ENCODE assay signal across 10 mouse cellular contexts in the genomic region with DNA sequence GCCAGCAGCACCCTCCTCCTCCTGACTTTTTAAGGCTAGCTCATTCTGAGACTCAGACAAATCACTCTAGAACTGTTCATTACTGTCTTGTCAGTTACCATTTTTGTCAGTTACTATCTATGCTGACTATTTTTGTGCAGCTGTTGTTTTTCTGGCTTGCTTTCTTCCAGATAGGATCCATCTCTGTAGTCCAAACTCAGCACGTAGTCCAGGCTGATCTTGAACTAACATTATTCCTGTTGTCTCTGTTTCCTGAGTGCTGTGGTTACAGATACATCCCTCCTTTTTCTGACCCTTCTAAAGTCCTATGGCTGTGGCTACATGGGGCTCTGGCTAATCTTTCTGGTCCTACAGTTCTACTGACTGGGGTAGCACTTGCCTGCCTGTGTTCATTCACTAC. TPM values are rescaled to one million over a fixed set of nuclear protein-coding genes. Genes with fewer than 3 reads are reported as not detected.
DNase-seq lines count a peak whose midpoint lies in the region; ATAC-seq and TF ChIP-seq lines count a peak whose summit lies in the region.
"Had no signal": no experiment of that assay in that cellular context is flagged by ENCODE, and none has a peak within 500 bp of the region (broad histone marks: within the 10 kb centered on the region; RNA-seq: fewer than 3 reads in every experiment).

No protein-coding gene starts in this region.

- H3K9me3 ChIP-seq in limb, embryonic 10.5 days (replicated peaks): peaks cover 6% of the 10 kb centered on the region
- no peaks in the 10 kb centered on the region for H3K9me3 ChIP-seq in neural tube, embryonic 14.5 days (ENCODE audit: control insufficient read depth, low read length)

- H3K27me3 ChIP-seq in liver, adult 2 months (ENCODE audit: control insufficient read depth, insufficient read depth, low read length): peaks cover 7% of the 10 kb centered on the region
- H3K27me3 ChIP-seq in limb, embryonic 10.5 days (ENCODE audit: low read depth, poor library complexity, severe bottlenecking): peaks cover 39% of the 10 kb centered on the region
- peaks cover 12% of the 10 kb centered on the region for H3K27me3 ChIP-seq in neural tube, embryonic 14.5 days (ENCODE audit: control insufficient read depth, insufficient read depth, low read length)

- H3K79me2 ChIP-seq in liver, adult 2 months (ENCODE audit: control insufficient read depth, insufficient read depth, low read length): peaks cover 8% of the 10 kb centered on the region; the same call in 1 of the 2 replicates

- H3K27ac ChIP-seq in liver, adult 2 months (replicated peaks; ENCODE audit: insufficient read depth, low read depth, low read length): no peak overlapping the region
- peak overlapping the region; percentile 100; the same call in 1 of the 2 replicates for H3K27ac ChIP-seq in embryonic fibroblast, embryonic 13.5 days (ENCODE audit: insufficient read depth, low read length)
- peak overlapping the region; percentile 100 for H3K27ac ChIP-seq in limb, embryonic 10.5 days
- no peak overlapping the region for H3K27ac ChIP-seq in neural tube, embryonic 14.5 days (ENCODE audit: low read depth, low read length)

- H3K4me3 ChIP-seq in liver, adult 2 months (ENCODE audit: insufficient read depth, low read depth, low read length): no peak overlapping the region
- peak overlapping the region; percentile 74 for H3K4me3 ChIP-seq in embryonic fibroblast, embryonic 13.5 days (ENCODE audit: insufficient read depth, low read length)
- H3K4me3 ChIP-seq in limb, embryonic 10.5 days: peak overlapping the region; percentile 73
- no peak overlapping the region for H3K4me3 ChIP-seq in neural tube, embryonic 14.5 days (ENCODE audit: low read depth, low read length)

- DNase-seq in liver, adult 2 months (ENCODE audit: extremely low read depth, low read depth, low spot score): no peak
- no peak for DNase-seq in liver
- DNase-seq in limb, embryonic 10.5 days (ENCODE audit: low spot score): no peak
- no peak for DNase-seq in thymus, postnatal 4 days
- no peak for DNase-seq in layer of hippocampus, postnatal 36 days
- DNase-seq in lung, postnatal 14 days: no peak
- DNase-seq: adrenal gland, adult 8-10 months; gastrocnemius, postnatal 25 days had no signal

- peaks cover 25% of the 10 kb centered on the region for H3K4me1 ChIP-seq in liver, adult 2 months (ENCODE audit: control insufficient read depth, insufficient read depth, low read length)
- H3K4me1 ChIP-seq in embryonic fibroblast, embryonic 13.5 days (ENCODE audit: control insufficient read depth, insufficient read depth, low read length): peaks cover 8% of the 10 kb centered on the region; the same call in 1 of the 2 replicates
- H3K4me1 ChIP-seq in limb, embryonic 10.5 days: peaks cover 41% of the 10 kb centered on the region
- H3K4me1 ChIP-seq in neural tube, embryonic 14.5 days (ENCODE audit: control insufficient read depth, insufficient read depth, low read length): peaks cover 23% of the 10 kb centered on the region; the same call in 1 of the 2 replicates

- ATAC-seq in neural tube, embryonic 14.5 days (ENCODE audit: low read depth): no peak

- TF ChIP-seq CTCF in liver, adult 2 months (IDR thresholded peaks at IDR 0.05; ENCODE audit: low read depth, low read length): no peak
- no peak for TF ChIP-seq CTCF in embryonic fibroblast, embryonic 13.5 days (IDR thresholded peaks at IDR 0.05; ENCODE audit: borderline replicate concordance, insufficient read depth, low read length)

- peaks cover 3% of the 10 kb centered on the region; the same call in 1 of the 2 replicates for H3K36me3 ChIP-seq in liver, adult 2 months (ENCODE audit: control insufficient read depth, insufficient read depth, low read length)
- peaks cover 20% of the 10 kb centered on the region for H3K36me3 ChIP-seq in limb, embryonic 10.5 days
- peaks cover 15% of the 10 kb centered on the region for H3K36me3 ChIP-seq in neural tube, embryonic 14.5 days (ENCODE audit: control insufficient read depth, insufficient read depth, low read length)

- 73% methylated on average over 1 of the region's 1 CpGs for WGBS in liver, adult 2 months
- WGBS in limb, embryonic 10.5 days: 98% methylated on average over 1 of the region's 1 CpGs
- WGBS in neural tube, embryonic 14.5 days: 97% methylated on average over 1 of the region's 1 CpGs

- H3K4me2 ChIP-seq in neural tube, embryonic 14.5 days (ENCODE audit: low read depth, low read length): peak overlapping the region; percentile 78; the same call in 1 of the 2 replicates

- H3K9ac ChIP-seq in liver, adult 2 months (ENCODE audit: low read depth, low read length): peak overlapping the region; percentile 97
- H3K9ac ChIP-seq in neural tube, embryonic 14.5 days (replicated peaks; ENCODE audit: low read depth, low read length): peak overlapping the region; percentile 89; the same call in 1 of the 2 replicates

- no peak for TF ChIP-seq POLR2A in liver, adult 2 months (IDR thresholded peaks at IDR 0.05; ENCODE audit: extremely low read depth, insufficient read depth, low read length)
- TF ChIP-seq POLR2A in embryonic fibroblast, embryonic 13.5 days (IDR thresholded peaks at IDR 0.05; ENCODE audit: low read depth, low read length): no peak

RNA-seq across cellular contexts. Expression of gene Ube2m, which starts 1.1 kb away (rescaled TPM):
- total RNA-seq in liver, adult 2 months (2014; rRNA removed): 41.2 and 59.5 TPM in 2 replicates
- polyA plus RNA-seq in liver, adult 2 months (2012; rRNA removed): 71.5 and 82.7 TPM in 2 replicates
- 273 and 288 TPM in 2 replicates for polyA plus RNA-seq in embryonic fibroblast, embryonic 13.5 days (2011; ENCODE audit: insufficient read length, low read depth, missing spikeins)
- 182 and 208 TPM in 2 replicates for polyA plus RNA-seq in limb, embryonic 10.5 days (2016; fragmentation: Nextera tagmentation; extraction: Ambion mirVana)
- polyA plus RNA-seq in neural tube, embryonic 14.5 days (2014; fragmentation: Nextera tagmentation; extraction: Ambion mirVana): 142 and 146 TPM in 2 replicates
- 100 to 1,000 TPM; 193 TPM for total RNA-seq in layer of hippocampus, postnatal 36 days (2021)

RNA-seq across cellular contexts. Expression of gene Chmp2a, which starts 4.6 kb away (rescaled TPM):
- 109 and 149 TPM in 2 replicates for total RNA-seq in liver, adult 2 months (2014; rRNA removed)
- 62.8 and 76.5 TPM in 2 replicates for polyA plus RNA-seq in liver, adult 2 months (2012; rRNA removed)
- 85.6 and 98.6 TPM in 2 replicates for polyA plus RNA-seq in embryonic fibroblast, embryonic 13.5 days (2011; ENCODE audit: insufficient read length, low read depth, missing spikeins)
- 79.6 and 84.2 TPM in 2 replicates for polyA plus RNA-seq in limb, embryonic 10.5 days (2016; fragmentation: Nextera tagmentation; extraction: Ambion mirVana)
- polyA plus RNA-seq in neural tube, embryonic 14.5 days (2014; fragmentation: Nextera tagmentation; extraction: Ambion mirVana): 196 and 199 TPM in 2 replicates
- total RNA-seq in layer of hippocampus, postnatal 36 days (2021): 100 to 1,000 TPM; 137 to 146 TPM

RNA-seq across cellular contexts. Expression of gene Mzf1, which starts 15.4 kb away (rescaled TPM):
- total RNA-seq in liver, adult 2 months (2014; rRNA removed): 0.18 and 0.40 TPM in 2 replicates
- 0.41 and 0.54 TPM in 2 replicates for polyA plus RNA-seq in liver, adult 2 months (2012; rRNA removed)
- polyA plus RNA-seq in embryonic fibroblast, embryonic 13.5 days (2011; ENCODE audit: insufficient read length, low read depth, missing spikeins): 0.80 and 1.0 TPM in 2 replicates
- polyA plus RNA-seq in limb, embryonic 10.5 days (2016; fragmentation: Nextera tagmentation; extraction: Ambion mirVana): 3.3 and 4.4 TPM in 2 replicates
- 8.4 and 9.0 TPM in 2 replicates for polyA plus RNA-seq in neural tube, embryonic 14.5 days (2014; fragmentation: Nextera tagmentation; extraction: Ambion mirVana)
- total RNA-seq in layer of hippocampus, postnatal 36 days (2021): 10 to 100 TPM; 14.3 to 17.6 TPM

RNA-seq across cellular contexts. Expression of gene Zbtb45, which starts 29.3 kb away (rescaled TPM):
- total RNA-seq in liver, adult 2 months (2014; rRNA removed): 0.28 and 1.2 TPM in 2 replicates
- 4.5 TPM in 2 replicates for polyA plus RNA-seq in liver, adult 2 months (2012; rRNA removed)
- polyA plus RNA-seq in embryonic fibroblast, embryonic 13.5 days (2011; ENCODE audit: insufficient read length, low read depth, missing spikeins): 14.2 and 16.9 TPM in 2 replicates
- 29.1 and 31.8 TPM in 2 replicates for polyA plus RNA-seq in limb, embryonic 10.5 days (2016; fragmentation: Nextera tagmentation; extraction: Ambion mirVana)
- polyA plus RNA-seq in neural tube, embryonic 14.5 days (2014; fragmentation: Nextera tagmentation; extraction: Ambion mirVana): 36.0 and 40.5 TPM in 2 replicates
- 10 to 100 TPM; 33.6 to 37.8 TPM for total RNA-seq in layer of hippocampus, postnatal 36 days (2021)

RNA-seq across cellular contexts. Expression of gene Trim28, which starts 40.3 kb away (rescaled TPM):
- total RNA-seq in liver, adult 2 months (2014; rRNA removed): 67.7 and 69.4 TPM in 2 replicates
- 98.0 and 114 TPM in 2 replicates for polyA plus RNA-seq in liver, adult 2 months (2012; rRNA removed)
- polyA plus RNA-seq in embryonic fibroblast, embryonic 13.5 days (2011; ENCODE audit: insufficient read length, low read depth, missing spikeins): 352 and 453 TPM in 2 replicates
- 561 and 585 TPM in 2 replicates for polyA plus RNA-seq in limb, embryonic 10.5 days (2016; fragmentation: Nextera tagmentation; extraction: Ambion mirVana)
- polyA plus RNA-seq in neural tube, embryonic 14.5 days (2014; fragmentation: Nextera tagmentation; extraction: Ambion mirVana): 251 and 280 TPM in 2 replicates
- total RNA-seq in layer of hippocampus, postnatal 36 days (2021): 100 to 1,000 TPM; 235 to 241 TPM

Comparison
In these comparisons a context has a peak if more than half of its experiments do, and no peak if none do; other contexts are left out.
1. H3K27ac ChIP-seq: peak in embryonic fibroblast, embryonic 13.5 days (single experiment) and limb, embryonic 10.5 days (single experiment); none in liver, adult 2 months (single experiment) and neural tube, embryonic 14.5 days (single experiment).
2. H3K4me3 ChIP-seq: peak in embryonic fibroblast, embryonic 13.5 days (single experiment) and limb, embryonic 10.5 days (single experiment); none in liver, adult 2 months (single experiment) and neural tube, embryonic 14.5 days (single experiment).